Mouse (Mus musculus) heart, adult 8-10 months (tissue): ENCODE results near the gene Zap70. TPM values are rescaled to one million over a fixed set of nuclear protein-coding genes. Genes with fewer than 3 reads are reported as not detected.
A peak's percentile ranks its signal among the peaks of the same experiment; 100 is the strongest.

ENCODE experiments used
- DNase-seq: peaks from one replicate; pipeline ENCODE4 v3.0.0; 2022; ENCODE audit warnings: low spot score
- total RNA-seq, 4 experiments: library from RNA; stranded (reverse); gene quantifications; 2 replicates each; pipeline ENCODE4 v1.2.4; 2022

The Zap70 gene
- under 1 TPM in 2 of 4 experiments, not detected in 2; 0.20 to 0.78 TPM for total RNA-seq

DNA sequence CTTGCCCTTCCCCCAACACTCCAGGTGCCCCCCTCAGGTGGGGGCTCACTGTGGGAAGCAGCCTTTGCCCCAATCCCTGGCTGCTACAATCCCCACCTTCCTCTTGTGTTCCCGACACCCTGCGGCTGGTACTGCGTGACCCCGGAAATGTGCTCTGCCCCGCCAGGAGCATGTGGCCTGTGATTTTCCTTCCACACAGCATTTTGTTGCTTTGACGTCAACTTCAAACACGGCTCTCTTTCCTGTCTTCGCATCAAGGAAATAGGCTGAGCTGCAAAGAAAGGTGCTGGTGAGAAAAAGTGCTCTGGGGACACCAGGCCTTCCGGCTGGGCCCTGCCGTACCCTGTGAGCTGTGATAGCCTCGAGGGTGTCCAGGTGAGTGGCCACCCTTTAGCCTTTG is at the start of gene Zap70:
TSS of gene Zap70 (plus strand) at position 231 of the 400 bp plus-strand sequence.
- DNase-seq = no peak

DNA sequence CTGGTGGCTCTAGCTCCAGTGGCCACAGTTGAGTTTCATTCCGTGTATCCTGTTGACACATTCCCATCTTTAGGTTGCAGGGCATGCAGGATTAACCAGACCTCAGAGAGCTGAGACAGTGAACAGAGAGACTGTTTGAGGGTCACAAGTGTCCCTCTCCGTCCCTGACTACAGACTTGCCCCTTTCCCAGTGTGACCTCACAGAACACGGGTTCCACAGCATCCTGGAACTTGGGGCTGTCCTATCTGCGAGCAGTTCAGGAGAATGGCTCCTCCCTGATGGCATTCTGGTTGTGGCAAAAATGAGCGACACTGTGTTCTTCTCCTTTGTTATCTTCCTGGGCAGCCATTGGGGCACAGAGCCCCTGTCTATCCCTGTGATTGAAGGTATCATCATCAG is 47.3 kb upstream of the Zap70 start, which contains the start of gene Actr1b:
TSS of gene Actr1b (minus strand) at position 112 of the 400 bp plus-strand sequence.
- DNase-seq = no peak

DNA sequence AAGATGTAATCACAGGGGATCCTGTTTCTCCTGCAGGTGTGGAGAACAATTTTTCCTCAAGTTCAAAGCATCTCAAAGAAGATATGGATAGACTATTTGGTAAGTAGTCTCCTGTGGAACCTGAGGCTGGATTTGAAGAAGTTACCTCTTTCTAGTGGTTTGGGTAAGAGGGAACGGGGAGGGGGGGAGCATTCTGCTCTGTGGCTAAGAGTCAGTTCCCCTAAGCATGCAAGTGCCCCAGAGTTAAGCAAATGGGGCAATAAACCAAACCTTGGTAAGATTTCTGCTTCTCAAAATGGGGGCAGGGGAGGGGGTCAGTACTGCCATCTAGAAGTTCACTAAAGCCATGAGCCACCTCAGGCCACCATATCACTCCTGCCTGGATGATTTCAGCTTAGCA is 42.8 kb upstream of the Zap70 start:
- no peak for DNase-seq

DNA sequence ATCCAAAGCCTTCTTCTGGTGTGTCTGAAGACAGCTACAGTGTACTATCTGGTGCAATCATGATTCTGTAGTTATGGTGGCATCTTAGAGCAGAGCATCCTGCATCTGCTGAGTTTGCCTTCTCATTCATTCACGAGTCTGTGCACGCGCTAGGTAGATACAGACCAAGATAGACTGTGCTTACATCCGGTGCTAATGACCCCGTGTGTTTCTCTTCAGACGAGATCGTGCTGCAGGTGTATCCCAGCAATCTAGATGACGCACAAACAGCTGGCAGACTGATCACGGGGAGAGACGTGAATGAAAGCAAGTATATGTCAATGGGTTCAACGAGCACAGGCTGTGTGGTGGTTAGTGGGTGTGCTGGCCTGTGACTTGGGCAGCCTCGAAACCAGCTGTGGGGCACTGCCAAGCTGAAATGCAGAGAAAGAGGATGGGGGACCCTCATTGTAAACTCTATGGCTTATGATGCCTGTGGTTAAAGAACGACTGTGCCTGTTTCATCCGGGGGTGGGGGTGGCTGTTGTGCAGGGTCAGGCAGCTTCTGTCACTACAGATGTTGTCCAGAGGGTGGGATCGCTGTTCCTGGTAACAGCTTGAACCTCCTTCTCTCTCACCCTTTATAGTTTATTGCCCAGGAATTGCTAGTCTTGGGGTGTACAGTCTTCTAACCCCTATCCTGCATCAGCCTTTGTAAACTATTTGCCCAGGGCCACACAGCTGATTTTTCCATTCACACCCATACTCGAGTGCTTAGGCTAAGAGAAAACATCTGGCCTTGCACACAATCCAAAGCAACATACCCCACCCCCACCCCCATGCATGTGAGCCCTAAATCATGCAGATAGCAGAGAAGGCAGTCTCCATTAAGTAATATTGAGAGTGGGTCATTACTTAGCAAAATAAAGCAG is 38.2 kb upstream of the Zap70 start:
- no peak for DNase-seq

DNA sequence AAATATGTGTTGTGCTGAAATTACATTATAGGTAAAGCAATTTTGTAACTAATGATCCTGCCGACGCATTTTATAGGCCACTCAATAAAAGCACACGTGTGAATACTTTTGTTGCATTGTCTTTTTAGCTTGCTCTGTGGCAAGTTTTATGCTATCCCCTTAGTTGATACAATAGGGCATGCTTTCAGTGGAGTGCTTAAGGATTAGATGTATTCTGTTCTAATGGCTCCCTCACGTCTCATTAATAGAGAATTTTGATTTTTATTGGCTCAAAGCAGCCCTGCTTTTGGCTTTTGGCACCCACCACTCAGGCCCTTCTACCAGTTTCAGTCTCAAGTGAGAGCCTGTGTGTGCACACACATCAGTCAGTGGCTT is 37.6 kb upstream of the Zap70 start:
- DNase-seq = no peak

DNA sequence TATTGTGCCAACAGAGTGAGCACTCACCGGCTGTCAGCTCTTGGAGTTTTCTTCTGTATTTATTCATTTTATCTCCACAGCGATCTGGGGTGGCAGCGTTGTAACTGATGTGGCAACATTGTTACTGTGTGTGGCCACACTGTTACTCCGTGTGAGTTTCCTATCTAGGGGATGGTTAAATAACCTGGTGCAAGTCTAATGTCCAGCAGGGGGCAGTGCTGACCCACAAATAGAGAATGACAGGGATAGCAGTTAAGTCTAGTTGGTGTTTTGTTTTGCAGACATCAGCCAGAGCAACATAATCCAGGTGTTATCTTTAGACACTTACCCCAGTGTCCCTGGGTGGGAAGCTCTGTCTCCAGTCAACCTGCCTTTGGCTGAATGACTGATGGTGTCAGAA is 24.3 kb upstream of the Zap70 start:
- peak; percentile 81 for DNase-seq

DNA sequence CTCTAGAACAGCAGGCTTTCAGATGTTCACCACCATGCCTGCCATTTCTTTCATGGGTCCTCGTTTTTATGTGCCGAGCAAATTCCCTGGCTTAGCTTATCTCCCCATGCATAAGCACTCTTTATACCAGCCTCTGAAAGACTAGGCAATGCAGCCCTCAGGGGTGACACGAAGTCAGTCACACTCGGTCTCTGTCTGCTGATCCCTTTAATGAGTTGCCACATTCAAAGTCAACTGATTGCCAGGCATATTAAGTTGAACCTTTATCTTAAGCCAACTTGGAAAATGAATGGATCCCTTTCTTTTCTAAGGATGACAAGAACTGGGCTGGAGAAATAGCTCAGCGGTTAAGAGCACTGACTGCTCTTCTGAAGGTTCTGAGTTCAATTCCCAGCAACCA is 22.4 kb upstream of the Zap70 start:
- no peak for DNase-seq

DNA sequence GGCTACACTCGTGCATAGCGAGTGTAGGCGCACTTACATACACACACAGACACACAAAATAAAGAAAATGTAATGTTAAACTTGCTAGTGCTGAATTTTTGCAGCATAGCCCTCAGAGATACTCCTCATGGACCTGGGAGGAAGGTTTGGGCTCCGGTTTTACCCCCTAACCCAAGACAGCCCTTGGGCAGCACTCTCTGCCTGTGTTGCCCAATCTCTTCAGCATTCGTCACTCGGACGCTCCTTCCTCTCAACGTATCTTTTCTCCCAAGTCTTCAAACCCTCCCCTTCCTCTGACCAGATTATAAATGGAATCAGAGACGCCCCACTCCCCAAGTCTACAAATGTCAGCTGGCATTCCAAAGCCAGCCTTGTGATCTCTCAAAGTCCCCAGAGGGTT is 18.6 kb upstream of the Zap70 start:
- DNase-seq = no peak

DNA sequence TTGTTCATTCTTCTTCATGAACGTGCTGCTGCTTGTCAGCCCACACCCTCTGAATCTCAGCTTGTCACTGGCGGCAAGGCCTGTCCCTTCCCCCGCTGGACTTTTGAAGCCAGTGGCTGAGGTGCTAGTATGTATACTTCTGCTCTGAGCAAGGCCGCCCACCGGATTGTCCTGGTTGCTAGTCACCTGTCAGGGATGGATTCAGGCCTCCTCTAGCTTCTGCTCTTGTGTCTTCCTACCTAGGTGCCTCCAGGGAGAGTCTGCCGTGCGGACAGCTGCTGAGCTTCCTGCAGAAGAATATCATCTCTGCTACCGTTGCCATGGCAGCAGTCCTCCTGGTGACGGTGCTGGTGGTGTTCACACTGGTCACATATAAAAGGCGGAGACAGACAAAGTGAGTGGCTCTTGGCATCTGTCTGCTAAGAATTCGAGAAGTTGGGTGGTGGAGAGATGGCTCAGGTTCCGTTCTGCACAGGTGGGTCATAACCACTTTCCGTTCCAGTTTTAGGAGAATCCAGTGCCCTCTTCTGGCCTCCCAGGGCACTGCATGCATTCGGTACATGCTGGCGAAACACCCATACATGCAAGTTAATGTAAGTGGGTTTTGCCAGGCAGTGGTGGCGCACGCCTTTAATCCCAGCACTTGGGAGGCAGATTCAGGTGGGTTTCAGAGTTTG is 17.2 kb upstream of the Zap70 start:
- DNase-seq = peak; percentile 48

DNA sequence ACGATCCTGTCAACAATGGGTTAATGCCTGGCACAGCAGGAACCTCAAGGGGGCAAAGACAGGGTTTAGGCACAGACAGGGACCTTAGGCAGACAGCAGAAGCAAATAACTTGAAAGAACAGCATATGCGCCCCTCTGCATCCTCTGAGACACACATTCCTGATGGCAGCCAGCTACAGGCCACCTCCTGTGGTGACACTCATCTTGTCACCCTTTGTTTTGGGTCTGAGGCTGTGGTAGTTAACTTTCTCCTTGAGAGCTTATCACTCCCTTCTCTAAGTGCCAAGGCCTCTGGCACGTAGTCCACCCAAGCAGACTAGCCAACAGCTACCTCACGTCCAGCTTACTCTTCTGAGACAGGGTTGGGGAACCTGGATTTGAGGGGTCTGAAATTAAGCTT is 15.9 kb upstream of the Zap70 start:
- no peak for DNase-seq

DNA sequence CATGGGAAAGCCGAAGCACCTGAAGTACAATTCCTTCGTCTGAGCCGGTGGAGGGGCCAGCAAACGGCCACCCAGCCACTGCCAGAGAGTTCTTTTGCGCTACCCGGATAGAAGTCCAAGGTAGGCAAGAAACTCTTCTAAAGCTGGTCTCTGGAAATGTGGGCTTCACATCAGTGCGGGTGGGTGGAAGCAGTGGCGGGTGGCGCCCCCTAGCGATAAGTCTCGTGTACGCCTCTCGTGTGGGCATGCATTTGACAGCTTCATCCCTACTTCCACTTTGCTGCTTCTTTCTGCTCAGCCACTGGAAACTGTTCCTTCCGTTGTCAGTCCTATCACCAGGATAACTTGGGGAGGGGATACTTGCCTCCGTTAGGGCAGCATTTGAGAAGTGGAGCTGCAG is 15.1 kb upstream of the Zap70 start:
- DNase-seq = no peak

DNA sequence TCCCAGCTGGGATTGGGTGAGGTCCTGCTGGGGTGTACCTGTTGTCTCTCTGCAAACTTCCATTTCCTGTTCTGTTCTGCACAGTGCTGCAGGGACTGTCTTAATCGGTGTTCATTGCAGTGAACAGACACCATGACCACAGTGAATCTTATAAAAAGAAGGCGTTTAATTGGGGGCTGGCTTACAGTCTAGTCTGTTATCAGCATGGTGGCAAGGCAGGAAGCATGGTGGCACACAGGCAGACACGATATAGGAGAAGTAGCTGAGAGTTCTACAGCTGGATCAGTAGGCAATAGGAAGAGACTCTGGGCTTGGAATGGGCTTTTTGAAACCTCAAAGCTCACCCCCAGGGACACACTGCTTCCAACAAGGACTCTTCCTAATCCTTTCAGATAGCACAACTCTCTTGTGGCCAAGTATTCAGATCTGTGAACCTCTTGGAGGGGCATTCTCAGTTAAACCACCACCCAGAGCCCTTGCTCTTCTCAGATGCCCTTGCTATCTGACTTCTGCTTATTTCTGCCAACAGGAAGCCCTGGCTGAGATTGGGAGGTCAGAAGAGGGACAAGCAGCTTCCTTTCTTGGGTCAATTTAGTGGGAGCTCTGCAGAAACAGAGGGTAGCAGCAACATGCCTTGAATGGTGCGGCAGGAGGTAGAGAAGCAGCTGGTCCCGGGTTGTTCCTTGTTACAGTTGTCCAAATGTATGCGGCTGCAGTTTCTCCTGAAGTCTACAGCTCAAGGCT is 7.5 kb upstream of the Zap70 start:
- no peak for DNase-seq

DNA sequence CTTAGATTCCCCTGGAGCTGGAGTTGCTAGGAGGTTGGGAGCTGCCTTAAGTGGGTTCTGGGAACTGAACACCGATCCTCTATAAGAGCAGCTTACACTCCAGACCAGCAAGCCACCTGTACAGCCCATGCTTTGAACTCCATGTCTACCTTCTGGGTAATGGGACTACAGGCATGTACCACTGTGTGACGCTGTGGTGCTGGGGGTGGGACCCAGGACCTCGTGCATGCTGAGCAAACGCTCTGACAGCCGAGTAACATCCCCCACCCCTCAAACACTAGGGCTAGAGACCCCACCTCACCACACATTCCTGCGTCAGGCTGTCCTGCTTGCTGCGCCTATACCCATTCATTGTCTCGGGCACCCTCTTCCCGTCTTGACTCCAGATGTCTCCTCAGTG is 3.0 kb upstream of the Zap70 start:
- DNase-seq = no peak

DNA sequence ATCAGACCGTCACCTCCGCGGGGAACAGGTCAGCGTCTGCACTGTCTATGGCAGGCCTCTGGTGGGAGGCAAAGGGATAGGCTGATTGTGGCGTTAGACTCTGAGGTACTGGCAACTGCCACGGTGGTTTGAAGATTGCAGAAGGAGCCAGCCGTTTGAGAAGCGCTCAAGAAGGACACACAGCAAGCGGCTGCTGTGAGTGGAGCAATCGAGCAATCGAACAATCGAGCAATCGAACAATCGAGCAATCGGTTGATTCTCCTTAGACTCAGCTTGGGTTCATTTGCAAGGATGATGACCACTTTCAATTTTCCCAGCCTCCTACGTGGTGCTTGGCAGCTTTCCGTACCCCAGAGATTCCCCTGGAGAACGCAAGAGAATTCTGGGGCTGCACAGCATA is 2.5 kb upstream of the Zap70 start:
- DNase-seq = no peak

DNA sequence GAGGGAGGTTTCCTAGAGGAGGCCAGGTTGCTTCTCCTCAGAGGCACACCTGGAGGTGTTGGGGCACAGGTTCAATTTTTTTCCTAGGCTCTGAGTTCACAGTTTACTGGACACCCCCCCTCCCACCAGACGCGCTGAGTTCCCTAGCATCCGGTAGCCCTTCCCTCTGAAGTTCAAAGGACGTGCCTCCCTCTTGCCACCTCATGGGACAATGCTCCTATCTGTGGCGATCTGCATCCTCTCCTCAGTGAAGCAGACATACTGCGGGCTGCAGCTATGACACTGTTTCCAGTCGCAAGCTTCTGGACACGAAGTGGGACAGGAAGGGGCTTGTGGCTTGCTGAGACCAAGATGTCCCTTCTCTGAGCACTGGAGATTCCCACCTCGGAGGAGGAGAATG is 1.2 kb upstream of the Zap70 start:
- DNase-seq = no peak

DNA sequence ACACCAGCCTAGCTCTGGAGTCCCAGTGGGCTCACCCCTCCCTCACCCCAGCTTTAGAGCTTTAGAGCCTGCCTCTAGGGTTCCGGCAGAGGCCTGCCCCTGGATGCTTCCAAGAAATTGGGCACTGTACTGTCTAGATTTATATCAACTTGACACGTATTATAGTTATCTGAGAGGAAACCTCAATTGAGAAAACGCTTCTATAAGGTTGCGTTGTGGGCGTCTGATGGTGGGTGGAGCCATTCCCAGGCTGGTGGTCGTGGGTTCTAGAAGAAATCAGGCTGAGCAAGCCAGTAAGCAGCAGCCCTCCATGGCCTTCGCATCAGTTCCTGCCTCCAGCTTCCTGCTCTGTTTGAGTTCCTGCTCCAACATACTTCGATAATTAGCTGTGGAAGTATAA is 537 bp upstream of the Zap70 start:
- no peak for DNase-seq

DNA sequence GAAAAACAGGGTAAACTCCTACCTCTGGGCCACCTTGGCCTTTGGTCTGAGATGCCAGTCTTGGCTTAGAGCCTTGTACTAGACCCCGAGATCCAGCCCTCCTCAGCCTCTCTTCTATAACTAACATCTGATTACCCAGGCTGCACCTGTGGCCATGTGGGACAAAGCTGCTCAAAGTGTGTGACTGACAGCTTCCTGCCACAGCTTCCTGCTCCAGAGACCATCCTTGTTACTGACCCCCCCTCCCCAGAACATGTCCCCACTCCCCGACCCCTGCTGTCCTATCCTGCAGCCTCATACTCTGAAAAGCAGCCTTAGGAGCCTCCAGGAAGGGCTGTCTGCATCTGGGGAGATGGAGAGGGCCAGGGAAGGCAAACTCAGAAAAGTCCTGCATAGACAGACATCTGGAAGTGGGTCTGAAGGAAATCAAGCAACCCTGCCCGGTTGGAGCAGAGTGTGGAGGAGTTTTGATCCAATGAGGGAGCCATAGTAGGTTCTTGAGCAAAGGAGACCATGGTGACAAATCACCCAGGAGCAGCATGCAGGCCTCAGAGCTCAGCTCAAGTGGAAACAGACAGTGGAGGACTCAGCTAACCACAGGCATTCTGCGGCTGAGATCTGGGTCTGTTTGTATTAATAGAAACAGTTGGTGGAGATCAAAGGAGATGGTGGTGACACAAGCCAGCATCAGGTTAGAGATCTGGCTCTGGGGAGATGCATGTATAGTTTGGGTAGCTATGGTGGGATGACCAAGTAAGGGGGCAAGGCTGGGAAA is 5.0 kb downstream of the Zap70 start:
- no peak for DNase-seq

DNA sequence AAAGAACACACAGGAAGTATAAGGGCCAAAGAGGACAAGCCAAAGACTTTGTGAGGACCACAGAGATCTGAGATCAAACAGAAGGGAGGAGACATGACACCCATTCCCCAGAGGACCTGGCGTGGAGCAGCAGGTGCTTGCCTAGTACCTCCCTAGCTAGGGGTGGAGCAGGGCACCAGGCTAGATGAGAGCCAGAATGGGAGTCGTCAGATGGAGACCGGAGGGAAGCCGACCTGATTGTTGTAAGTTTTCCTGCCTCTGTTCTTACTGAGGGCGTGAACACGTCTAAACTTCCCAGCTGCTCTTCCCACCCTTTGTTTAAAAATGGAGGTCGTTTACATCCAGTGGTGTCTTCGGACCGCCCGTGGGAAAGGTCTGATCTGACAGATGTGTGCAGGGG is 5.7 kb downstream of the Zap70 start:
- DNase-seq = no peak

DNA sequence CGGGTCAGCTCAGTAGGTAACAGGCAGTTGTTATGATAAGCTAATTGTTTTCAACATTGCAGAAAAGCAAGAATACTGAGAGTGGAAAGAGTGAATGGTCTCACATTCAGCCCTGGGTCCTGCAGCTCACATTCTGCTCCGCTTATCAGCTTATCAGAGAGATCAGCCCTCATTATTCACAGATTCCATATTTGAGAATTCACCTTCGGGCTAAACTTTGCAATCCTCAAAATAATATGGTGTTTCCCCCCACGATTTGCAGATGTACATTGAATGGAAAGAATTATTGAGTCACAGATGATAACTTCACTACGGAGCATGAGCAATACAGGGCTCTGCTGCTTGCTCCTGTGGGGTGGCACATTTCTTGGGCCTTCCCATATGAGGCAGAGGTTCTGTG is 7.2 kb downstream of the Zap70 start:
- DNase-seq = no peak

DNA sequence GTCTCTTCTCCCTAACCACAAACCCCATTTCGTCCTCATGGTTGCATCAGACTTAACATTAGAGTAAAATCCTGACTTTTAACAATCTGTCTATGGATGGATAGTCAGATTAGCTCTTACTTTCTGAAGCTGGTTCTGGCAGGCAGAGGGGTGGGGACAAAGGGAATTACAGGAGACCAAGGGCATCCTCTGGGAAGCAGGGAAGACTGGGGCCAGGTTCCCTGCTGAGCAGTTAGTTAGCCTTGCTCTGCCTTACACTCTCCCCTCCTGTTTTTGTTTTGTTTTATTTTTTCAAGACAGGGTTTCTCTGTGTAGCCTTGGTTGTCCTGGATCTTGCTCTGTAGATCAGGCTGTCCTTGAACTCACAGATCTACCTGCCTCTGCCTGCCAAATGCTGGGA is 8.4 kb downstream of the Zap70 start:
- no peak for DNase-seq

DNA sequence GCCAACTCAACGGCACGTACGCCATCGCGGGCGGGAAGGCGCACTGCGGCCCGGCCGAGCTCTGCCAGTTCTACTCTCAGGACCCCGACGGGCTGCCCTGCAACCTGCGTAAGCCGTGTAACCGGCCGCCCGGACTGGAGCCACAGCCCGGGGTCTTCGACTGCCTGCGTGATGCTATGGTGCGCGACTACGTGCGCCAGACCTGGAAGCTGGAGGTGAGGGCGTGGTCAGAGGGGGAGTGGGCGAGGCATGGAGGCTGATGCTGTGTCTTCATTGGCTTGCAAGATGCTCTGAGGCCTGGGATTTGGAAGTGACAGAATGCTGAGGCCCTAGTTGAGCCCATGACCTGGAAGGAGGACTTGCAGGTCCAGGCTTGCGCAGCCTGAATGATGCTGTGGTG is 9.4 kb downstream of the Zap70 start:
- no peak for DNase-seq
